In genomic region chr6:143171066-143171465, GRCm38 (mm10) we compare ENCODE assay signal across 30 mouse cellular contexts. TPM values are rescaled to one million over a fixed set of nuclear protein-coding genes. Genes with fewer than 3 reads are reported as not detected.
DNase-seq lines count a peak whose midpoint lies in the region; ATAC-seq and TF ChIP-seq lines count a peak whose summit lies in the region.
"Had no signal": no experiment of that assay in that cellular context is flagged by ENCODE, and none has a peak within 500 bp of the region (broad histone marks: within the 10 kb centered on the region; RNA-seq: fewer than 3 reads in every experiment).

No protein-coding gene starts in this region.

- no peak overlapping the region for H3K4me2 ChIP-seq in heart, embryonic 11.5 days
- H3K4me2 ChIP-seq in embryonic facial prominence, embryonic 12.5 days (replicated peaks), result no peak overlapping the region
- H3K4me2 ChIP-seq: heart, embryonic 12.5 days; hindbrain, embryonic 15.5 days; stomach, embryonic 15.5 days had no signal

- H3K27me3 ChIP-seq in heart, embryonic 11.5 days (ENCODE audit: control insufficient read depth, insufficient read depth, low read length), result no peaks in the 10 kb centered on the region
- H3K27me3 ChIP-seq in spleen, adult 2 months (ENCODE audit: control insufficient read depth, insufficient read depth, low read length), result no peaks in the 10 kb centered on the region
- no peaks in the 10 kb centered on the region for H3K27me3 ChIP-seq in embryonic facial prominence, embryonic 12.5 days
- H3K27me3 ChIP-seq: heart, embryonic 12.5 days; hindbrain, embryonic 15.5 days; kidney, embryonic 15.5 days; liver, embryonic 12.5 days; stomach, embryonic 15.5 days had no signal

- H3K27ac ChIP-seq in heart, embryonic 11.5 days (ENCODE audit: low read depth, low read length), result no peak overlapping the region
- H3K27ac ChIP-seq in spleen, adult 2 months (ENCODE audit: insufficient read depth, low read length), result peak overlapping the region; percentile 88
- 0 out of 2 replicates have a peak overlapping the region, but pooled peaks have one; percentile 74 for H3K27ac ChIP-seq in embryonic facial prominence, embryonic 12.5 days
- H3K27ac ChIP-seq: hindbrain, embryonic 15.5 days; kidney, embryonic 15.5 days; liver, embryonic 12.5 days; stomach, embryonic 15.5 days had no signal

- no peak for ATAC-seq in heart, embryonic 11.5 days (replicated peaks; ENCODE audit: insufficient number of reproducible peaks, low FRiP score, low TSS enrichment)
- ATAC-seq in embryonic facial prominence, embryonic 12.5 days (ENCODE audit: insufficient number of reproducible peaks, insufficient read depth, low FRiP score, low TSS enrichment), result no peak
- ATAC-seq: activated CD4-positive, CD25-positive, alpha-beta regulatory T cell, adult 4 months; forebrain, embryonic 14.5 days; inflammation-experienced regulatory T-cells, adult 6 months; liver, embryonic 12.5 days; liver, postnatal 0 days had no signal

- TF ChIP-seq POLR2A in spleen, adult 2 months (IDR thresholded peaks at IDR 0.05; ENCODE audit: low read depth, low read length), result no peak

- DNase-seq in heart, adult 11 months, result peak; percentile 83
- no peak for DNase-seq in spleen, adult 2 months (ENCODE audit: low read depth in 1 of 2, low spot score in 2 of 2)
- no peak for DNase-seq in spleen, adult 18-20 months
- no peak for DNase-seq in right cerebral cortex, adult 18-20 months
- no peak for DNase-seq in spleen, postnatal 36 days (ENCODE audit: low spot score in 2 of 2)
- DNase-seq: adrenal gland, postnatal 10 days; cerebellum, adult 9-10 months; cerebellum, postnatal 36 days; gastrocnemius, postnatal 25 days; heart, adult 18-20 months; heart, postnatal 4 days; kidney, adult 11 months; kidney, postnatal 4 days; layer of hippocampus, postnatal 36 days; left cerebral cortex, postnatal 4 days; liver, postnatal 0 days; lung, postnatal 36 days; midbrain, embryonic 14.5 days; right cerebral cortex, postnatal 4 days; thymus, postnatal 14 days had no signal

- no peak overlapping the region for H3K9ac ChIP-seq in heart, embryonic 11.5 days (ENCODE audit: low read depth, low read length)
- no peak overlapping the region for H3K9ac ChIP-seq in embryonic facial prominence, embryonic 12.5 days
- H3K9ac ChIP-seq: heart, embryonic 12.5 days; hindbrain, embryonic 15.5 days; kidney, embryonic 15.5 days; liver, embryonic 12.5 days; liver, postnatal 0 days; stomach, embryonic 15.5 days had no signal

- WGBS in heart, embryonic 11.5 days (ENCODE audit: insufficient replicate concordance), result 94% methylated on average over 8 of the region's 8 CpGs
- WGBS in spleen, adult 2 months, result 92% methylated on average over 8 of the region's 8 CpGs
- WGBS in embryonic facial prominence, embryonic 12.5 days, result 92% methylated on average over 8 of the region's 8 CpGs

- H3K36me3 ChIP-seq in heart, embryonic 11.5 days (ENCODE audit: control insufficient read depth, insufficient read depth, low read length), result no peaks in the 10 kb centered on the region
- peaks cover 13% of the 10 kb centered on the region for H3K36me3 ChIP-seq in spleen, adult 2 months (ENCODE audit: control insufficient read depth, insufficient read depth, low read length)
- H3K36me3 ChIP-seq in embryonic facial prominence, embryonic 12.5 days, result peaks cover 8% of the 10 kb centered on the region; the same call in 1 of the 2 replicates

- H3K9me3 ChIP-seq in heart, embryonic 11.5 days (replicated peaks; ENCODE audit: control insufficient read depth, low read length), result no peaks in the 10 kb centered on the region
- H3K9me3 ChIP-seq in embryonic facial prominence, embryonic 12.5 days, result no peaks in the 10 kb centered on the region
- H3K9me3 ChIP-seq: heart, embryonic 12.5 days; hindbrain, embryonic 15.5 days; kidney, embryonic 15.5 days; liver, embryonic 12.5 days; stomach, embryonic 15.5 days had no signal

- no peak overlapping the region for H3K4me3 ChIP-seq in heart, embryonic 11.5 days (ENCODE audit: low read depth, low read length)
- H3K4me3 ChIP-seq in spleen, adult 2 months (ENCODE audit: extremely low read depth, insufficient read depth, insufficient read length), result no peak overlapping the region
- H3K4me3 ChIP-seq in embryonic facial prominence, embryonic 12.5 days, result no peak overlapping the region
- H3K4me3 ChIP-seq: heart, embryonic 12.5 days; hindbrain, embryonic 15.5 days; kidney, embryonic 15.5 days; liver, embryonic 12.5 days; stomach, embryonic 15.5 days had no signal

- TF ChIP-seq CTCF in spleen, adult 2 months (IDR thresholded peaks at IDR 0.05; ENCODE audit: extremely low read depth, insufficient read depth, insufficient read length, insufficient replicate concordance), result no peak

- peaks cover 14% of the 10 kb centered on the region; the same call in 1 of the 2 replicates for H3K4me1 ChIP-seq in heart, embryonic 11.5 days (ENCODE audit: control insufficient read depth, insufficient read depth, low read length)
- H3K4me1 ChIP-seq in spleen, adult 2 months (ENCODE audit: control insufficient read depth, insufficient read depth, insufficient read length), result peaks cover 15% of the 10 kb centered on the region
- H3K4me1 ChIP-seq in embryonic facial prominence, embryonic 12.5 days, result peaks cover 35% of the 10 kb centered on the region

RNA-seq across cellular contexts. Expression of gene Etnk1, which starts 4.0 kb away (rescaled TPM):
- polyA plus RNA-seq in heart, embryonic 11.5 days (2014; fragmentation: Nextera tagmentation; extraction: Ambion mirVana), result 18.0 and 19.8 TPM in 2 replicates
- 38.3 and 121 TPM in 2 replicates for polyA plus RNA-seq in spleen, adult 2 months (2012; rRNA removed)
- 30.7 TPM in 2 replicates for polyA plus RNA-seq in embryonic facial prominence, embryonic 12.5 days (2016; fragmentation: Nextera tagmentation; extraction: Ambion mirVana)
